Mouse (Mus musculus): ENCODE measurements at regions not wholly inside any gene's neighbourhood (a gene's known extent, or its start where the extent isn't known, plus 50 kb on each side); places are given as distances from the start of the nearest gene placed in this dataset.

DNA sequence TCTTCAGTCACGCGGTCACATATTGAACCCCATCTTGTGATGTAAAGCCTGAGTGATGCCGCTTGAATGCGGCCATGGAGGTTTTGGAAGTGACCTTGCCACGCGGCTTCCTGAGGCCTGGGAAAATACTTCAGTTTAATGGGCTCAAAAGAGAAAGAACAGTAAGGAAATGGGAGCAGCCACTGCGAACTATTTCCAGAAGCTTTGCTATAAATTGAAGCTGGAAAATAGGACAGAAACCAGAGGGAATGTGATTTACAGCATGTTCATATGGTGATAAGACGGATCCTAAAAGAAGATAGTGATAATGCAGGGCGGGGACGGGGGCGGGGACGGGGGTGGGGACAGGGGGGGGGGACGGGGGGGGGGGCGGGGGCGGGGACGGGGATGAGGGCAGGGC lies 52.7 kb upstream of the Trpc4 start:
- DNase-seq (ENCODE audit: inconsistent age in 2 of 2, low spot score in 1 of 2), result no peak

DNA sequence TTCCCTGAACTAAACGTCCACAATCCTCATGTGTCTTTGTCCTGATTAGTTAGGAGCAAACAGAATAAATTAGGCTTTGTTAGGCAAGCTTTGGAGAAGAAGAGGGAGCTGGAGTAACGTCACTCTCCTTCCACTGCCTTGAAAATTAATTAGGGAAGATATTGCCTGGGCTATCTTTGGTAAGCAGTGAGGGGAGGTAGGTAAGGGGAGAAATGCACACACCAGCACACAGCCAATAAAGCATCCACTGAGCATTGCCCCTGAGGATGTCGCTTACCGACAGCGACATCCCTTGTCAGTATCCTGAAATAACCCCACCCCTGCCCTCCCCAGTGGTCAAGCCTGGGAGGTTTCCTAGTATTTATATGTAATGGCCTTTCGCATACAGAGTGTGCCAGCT lies 72.2 kb upstream of the Trpc4 start:
- no peak for DNase-seq (ENCODE audit: inconsistent age in 2 of 2, low spot score in 1 of 2)

GRCm38 (mm10) chr3:54076461-54076860 lies 79.4 kb upstream of the Trpc4 start:
- DNase-seq (ENCODE audit: inconsistent age in 2 of 2, low spot score in 1 of 2), result no peak

DNA sequence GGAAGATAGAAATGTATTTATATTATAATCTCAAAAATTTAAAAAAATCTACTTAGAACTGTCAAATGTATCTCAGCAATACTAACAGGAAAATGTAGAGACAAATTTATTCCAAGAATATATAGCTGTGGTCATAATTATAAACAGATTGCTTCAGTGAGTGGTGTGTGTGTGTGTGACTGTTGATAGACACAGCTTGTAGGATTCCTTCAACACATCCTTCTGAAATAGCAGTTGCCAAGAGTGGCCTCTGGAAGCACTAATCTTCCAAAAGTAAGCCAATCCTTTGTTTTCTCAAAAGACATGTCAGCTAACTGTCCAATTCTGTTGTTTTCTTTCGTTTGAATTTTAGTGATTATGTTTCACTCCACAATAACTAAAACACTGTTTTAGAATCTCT lies 95.2 kb upstream of the Trpc4 start:
- no peak for DNase-seq (ENCODE audit: inconsistent age in 2 of 2, low spot score in 1 of 2)

DNA sequence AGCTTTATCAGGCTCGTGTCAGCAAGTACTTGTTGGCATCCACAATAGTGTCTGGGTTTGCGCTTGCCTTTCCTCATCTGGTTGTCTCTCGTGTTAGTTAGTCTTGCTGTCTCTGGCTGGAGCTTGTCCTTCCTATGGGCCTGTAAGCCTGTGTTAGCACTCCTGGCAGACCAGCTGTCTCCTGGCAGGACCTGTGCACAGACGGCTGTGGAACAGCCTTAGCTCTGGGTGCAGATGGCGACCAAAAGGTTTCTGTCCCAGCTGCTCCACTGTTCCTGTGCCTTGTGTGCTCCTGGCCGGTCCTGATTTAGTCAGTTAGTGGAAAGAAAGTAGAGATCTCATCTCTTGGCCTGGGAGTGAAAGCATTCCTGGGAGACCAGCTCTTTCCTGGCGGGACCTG lies 101.5 kb upstream of the Trpc4 start:
- DNase-seq (ENCODE audit: inconsistent age in 2 of 2, low spot score in 1 of 2), result no peak

GRCm38 (mm10) chr3:54049370-54049769 lies 106.5 kb upstream of the Trpc4 start:
- no peak for DNase-seq (ENCODE audit: inconsistent age in 2 of 2, low spot score in 1 of 2)

GRCm38 (mm10) chr3:54048091-54048670 lies 107.7 kb upstream of the Trpc4 start:
- DNase-seq (ENCODE audit: inconsistent age in 2 of 2, low spot score in 1 of 2), result no peak

DNA sequence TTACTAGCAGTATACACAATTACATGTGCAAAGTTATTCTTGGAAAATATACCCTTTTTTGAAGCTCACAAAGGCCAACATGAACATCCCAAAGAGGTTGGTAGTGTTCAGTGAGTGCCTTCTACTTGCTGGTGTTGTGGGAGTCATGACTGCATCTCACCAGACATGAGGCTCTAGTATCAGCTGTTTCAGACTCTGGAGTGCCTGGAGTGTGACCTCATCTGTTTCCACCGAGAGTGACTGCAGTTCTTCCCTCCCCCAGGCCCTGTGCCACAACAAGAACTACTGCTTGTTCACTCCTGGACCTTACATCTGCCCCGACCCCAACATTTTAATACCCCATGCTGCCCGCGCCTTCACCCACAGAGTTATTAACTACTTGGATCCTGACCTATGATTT lies 128.5 kb upstream of the Trpc4 start:
- DNase-seq (ENCODE audit: inconsistent age in 2 of 2, low spot score in 1 of 2), result no peak

- DNase-seq (ENCODE audit: inconsistent age in 2 of 2, low spot score in 1 of 2), result peak in 1 of 2 experiments; percentile 47
Observed at GRCm38 (mm10) chr3:54020196-54020595, 135.6 kb upstream of the Trpc4 start.

- DNase-seq (ENCODE audit: inconsistent age in 2 of 2, low spot score in 1 of 2), result no peak
Observed at GRCm38 (mm10) chr3:54017943-54018649, 137.7 kb upstream of the Trpc4 start.

GRCm38 (mm10) chr3:54016877-54017276 lies 139.0 kb upstream of the Trpc4 start:
- DNase-seq (ENCODE audit: inconsistent age in 2 of 2, low spot score in 1 of 2), result no peak

- no peak for DNase-seq (ENCODE audit: inconsistent age in 2 of 2, low spot score in 1 of 2)
Observed at GRCm38 (mm10) chr3:54011016-54011415, 144.8 kb upstream of the Trpc4 start.

- no peak for DNase-seq (ENCODE audit: inconsistent age in 2 of 2, low spot score in 1 of 2)
Observed at GRCm38 (mm10) chr3:53992993-53993392, 129.4 kb upstream of the Ufm1 start.

- no peak for DNase-seq (ENCODE audit: inconsistent age in 2 of 2, low spot score in 1 of 2)
Observed at GRCm38 (mm10) chr3:53988796-53989195, 125.2 kb upstream of the Ufm1 start.

DNA sequence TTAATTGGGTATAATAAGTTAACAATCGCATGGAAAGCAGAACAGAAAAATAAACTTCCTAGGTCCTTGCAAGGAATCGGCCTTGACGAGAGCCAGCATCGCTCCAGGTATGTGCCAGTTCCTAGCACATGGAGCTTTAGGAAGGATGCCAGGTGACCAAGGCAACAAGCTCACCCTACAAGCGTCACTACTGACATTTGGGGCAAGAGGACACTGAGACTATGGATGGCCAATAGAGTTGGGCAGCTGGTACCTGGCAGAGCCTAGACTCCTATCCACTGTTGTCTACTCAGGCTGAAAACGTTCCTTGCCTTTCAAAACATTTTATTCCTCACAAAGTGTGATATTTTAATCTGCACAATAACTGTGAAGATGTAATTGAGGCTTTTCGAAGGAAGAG lies 124.6 kb upstream of the Ufm1 start:
- DNase-seq (ENCODE audit: inconsistent age in 2 of 2, low spot score in 1 of 2), result no peak

- DNase-seq (ENCODE audit: inconsistent age in 2 of 2, low spot score in 1 of 2), result no peak
Observed at GRCm38 (mm10) chr3:53987316-53987715, 123.7 kb upstream of the Ufm1 start.

DNA sequence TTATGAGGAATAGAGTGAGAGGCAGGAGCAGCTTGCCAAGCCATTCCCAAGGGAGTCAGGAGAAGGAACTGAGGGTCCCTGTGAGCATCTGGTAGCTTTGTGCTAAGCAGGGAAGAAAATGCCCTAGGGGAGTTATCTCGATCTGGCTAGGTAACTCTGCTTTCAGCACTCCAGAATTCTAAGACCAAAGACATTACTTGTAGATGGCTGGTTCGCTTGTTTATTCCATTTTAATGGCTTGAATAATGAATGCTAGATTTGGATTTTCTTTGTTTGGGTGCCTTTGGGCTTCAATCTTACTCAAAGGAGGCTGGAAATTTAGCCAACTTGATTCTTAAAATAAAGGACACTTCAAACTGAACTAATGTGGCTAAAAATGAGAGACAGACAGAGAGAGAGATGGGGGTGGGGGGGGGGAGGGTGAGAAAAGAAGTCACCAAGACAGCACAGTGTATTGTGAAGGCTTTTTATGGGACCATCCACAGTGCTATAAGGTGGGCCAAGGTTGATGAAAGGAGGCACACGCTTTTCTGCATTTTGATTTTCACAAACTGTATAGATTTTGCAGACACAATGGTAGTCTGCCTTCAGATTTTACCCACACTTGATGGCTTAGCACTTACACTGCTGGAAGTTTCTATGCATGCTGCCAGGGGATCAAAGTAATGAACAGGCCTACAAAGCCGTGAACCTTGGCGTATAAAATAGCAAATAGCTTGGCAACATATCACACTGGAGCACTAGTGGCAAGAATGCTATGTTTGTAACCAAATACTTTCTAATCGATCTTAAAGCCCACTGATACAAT lies 121.3 kb upstream of the Ufm1 start:
- DNase-seq (ENCODE audit: inconsistent age in 2 of 2, low spot score in 1 of 2), result no peak

DNA sequence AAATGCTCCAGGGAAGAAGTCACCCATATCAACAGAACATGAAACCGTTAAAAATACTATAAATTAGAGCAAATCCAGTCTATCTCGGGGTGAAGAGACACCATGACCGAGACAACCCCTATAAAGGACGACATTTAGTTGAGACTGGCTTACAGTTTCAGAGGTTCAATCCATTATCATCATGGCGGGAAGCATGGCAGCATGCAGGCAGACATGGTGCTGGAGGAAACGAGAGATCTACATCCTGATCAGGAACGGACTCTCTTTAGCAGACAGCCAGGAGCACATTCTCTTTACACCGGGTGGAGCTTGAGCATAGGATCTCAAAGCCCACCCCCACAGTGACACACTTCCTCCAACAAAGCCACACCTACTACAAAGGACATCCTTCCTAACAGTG lies 118.7 kb upstream of the Ufm1 start:
- DNase-seq (ENCODE audit: inconsistent age in 2 of 2, low spot score in 1 of 2), result no peak

- DNase-seq (ENCODE audit: inconsistent age in 2 of 2, low spot score in 1 of 2), result no peak
Observed at GRCm38 (mm10) chr3:53981585-53981984, 118.0 kb upstream of the Ufm1 start.

DNA sequence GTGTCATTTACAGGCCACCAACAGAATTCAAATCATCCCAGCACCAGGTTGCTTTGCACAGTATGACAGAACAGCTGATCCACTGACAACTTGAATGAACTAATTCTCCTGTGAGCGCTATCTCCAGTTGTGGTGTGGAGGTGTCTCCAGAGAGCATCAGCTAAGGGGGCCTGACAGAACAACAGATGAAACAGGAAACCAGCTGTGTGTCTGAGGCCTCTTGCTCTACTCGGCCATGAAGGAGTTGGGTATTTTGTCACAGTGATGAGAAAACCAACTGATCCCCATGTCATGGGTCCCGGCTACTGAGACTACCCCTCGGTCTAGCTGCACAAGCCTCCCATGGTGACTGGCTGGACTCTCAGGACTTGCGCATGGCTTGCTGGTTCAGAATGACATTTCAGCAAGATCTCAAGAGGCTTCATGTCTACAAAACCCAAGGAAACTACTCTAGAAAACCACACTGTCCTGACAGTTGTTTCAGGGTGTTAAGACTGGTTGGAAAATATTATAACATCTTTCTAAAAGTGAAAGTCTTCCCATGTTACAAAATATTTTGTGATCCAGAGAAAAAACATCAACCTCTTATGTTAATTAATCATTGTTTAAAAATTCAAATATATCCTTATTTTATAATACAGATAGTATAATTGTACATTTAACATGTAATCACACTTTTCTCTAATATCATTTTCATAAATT lies 113.9 kb upstream of the Ufm1 start:
- DNase-seq (ENCODE audit: inconsistent age in 2 of 2, low spot score in 1 of 2), result no peak

DNA sequence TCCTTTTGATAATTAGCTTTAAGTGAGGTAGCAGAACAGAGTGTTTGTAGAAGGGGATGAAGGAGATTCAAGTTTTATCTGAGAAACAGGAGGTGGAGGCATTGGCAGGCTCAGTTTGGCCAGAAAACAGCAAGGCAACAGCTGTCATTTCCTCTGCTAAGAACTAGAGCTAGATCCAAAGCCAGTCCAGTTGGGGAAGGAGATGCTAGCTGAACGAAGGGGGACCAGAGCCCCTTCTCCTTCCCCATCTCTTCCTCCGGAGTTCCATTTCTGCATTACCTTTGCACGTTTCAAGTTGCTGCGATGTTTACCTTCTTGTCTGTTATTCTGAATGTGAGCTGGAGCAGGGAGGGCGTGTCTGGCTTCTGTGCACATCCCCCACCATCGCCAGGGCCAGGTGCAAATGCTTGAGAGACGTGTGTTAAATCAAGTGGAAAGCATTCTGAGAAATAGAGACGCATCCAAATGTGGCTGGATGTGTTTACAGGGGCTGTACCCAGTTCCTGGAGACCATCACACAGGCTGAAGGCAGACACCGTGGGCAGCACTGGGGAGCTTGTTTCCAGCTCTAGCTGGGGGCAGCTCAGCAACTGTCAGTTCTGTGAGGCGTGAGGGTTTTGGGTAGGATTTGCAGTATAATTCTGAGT lies 111.4 kb upstream of the Ufm1 start:
- no peak for DNase-seq (ENCODE audit: inconsistent age in 2 of 2, low spot score in 1 of 2)
